Mouse (Mus musculus): ENCODE results near the gene Ttll12. TPM values are rescaled to one million over a fixed set of nuclear protein-coding genes. Genes with fewer than 3 reads are reported as not detected.

The Ttll12 gene
- total RNA-seq, 2 experiments from 2014 or later, result 33.4 to 41.1 TPM

DNA sequence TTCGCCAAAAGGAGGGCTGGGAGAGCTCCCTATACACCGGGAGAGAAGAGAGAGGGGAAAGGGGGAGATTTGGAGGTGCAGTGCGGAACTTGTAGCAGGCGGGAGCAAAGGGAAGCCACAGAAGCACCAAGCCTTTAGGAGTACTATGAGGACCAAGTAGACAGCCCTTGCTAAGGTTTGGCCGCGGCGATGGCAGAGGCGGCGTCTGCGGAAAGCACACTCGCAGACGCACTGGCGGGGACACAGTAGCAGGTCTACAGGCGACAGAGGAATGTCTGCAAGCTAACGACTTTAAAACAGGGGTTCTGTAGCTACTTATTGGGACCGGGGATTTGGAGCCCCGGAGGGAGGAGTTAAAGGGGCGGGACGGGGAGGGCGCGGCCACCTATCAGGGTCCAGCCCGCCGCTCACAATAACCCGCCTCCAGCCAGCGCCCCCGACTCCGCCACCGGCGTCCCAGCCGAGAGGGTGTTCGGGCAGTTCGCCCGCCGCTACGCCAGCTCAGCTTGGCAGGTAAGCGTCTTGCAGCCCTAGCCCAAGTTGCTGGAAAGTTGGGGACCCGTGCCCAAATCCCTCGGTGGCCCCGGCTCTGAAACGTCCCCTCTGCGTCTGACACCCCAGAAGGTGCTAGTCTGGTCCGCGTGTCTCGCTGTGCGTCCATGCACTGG lies 68.4 kb downstream of the Ttll12 start, which contains the start of gene Bik:
TSS of gene Bik (plus strand) at position 439 of the 668 bp plus-strand sequence.
- DNase-seq, result peak; percentile 73 to 81

Other genes with a start within 250 kb of the Ttll12 start
- gene Arfgap3, start 244.9 kb downstream of the Ttll12 start, total RNA-seq (2021), result 10 to 100 TPM; 31.2 to 38.4 TPM
- 10 to 100 TPM; 85.6 to 94.3 TPM for gene Pacsin2, start 130.6 kb downstream of the Ttll12 start, total RNA-seq (2021)
- 1 to 10 TPM; 7.6 to 7.7 TPM for gene Ttll1, start 84.3 kb downstream of the Ttll12 start, total RNA-seq (2021)
- 1 to 10 TPM; 4.1 to 4.8 TPM for gene Bik, start 68.3 kb downstream of the Ttll12 start, total RNA-seq (2021)
- gene Tspo, start 31.6 kb downstream of the Ttll12 start, total RNA-seq (2021), result 100 to 1,000 TPM; 495 to 614 TPM
- gene Mcat, start 31.4 kb downstream of the Ttll12 start, total RNA-seq (2021), result 10 to 100 TPM; 35.2 to 39.4 TPM
- 1 to 10 TPM; 4.4 to 4.6 TPM for gene Scube1, start 129.9 kb upstream of the Ttll12 start, total RNA-seq (2021)
- not detected for gene Mpped1, start 184.3 kb upstream of the Ttll12 start, total RNA-seq (2021)

All from adrenal gland, postnatal 36 days (tissue).